Mouse (Mus musculus) neural tube, embryonic 11.5 days (tissue): ENCODE measurements around the gene Gm7030. TPM values are rescaled to one million over a fixed set of nuclear protein-coding genes. Genes with fewer than 3 reads are reported as not detected.
"Not testable (repeated sequence)": the region's sequence is repeated elsewhere in the genome, so short reads cannot be mapped to it uniquely, and the experiment has no call there.

Experiments used
- ATAC-seq: fragments of 200-750 bp; cut with Nextera tagmentation; 2 replicates; pipeline ENCODE4 v1.8.0; 2017; ENCODE audit warnings: moderate number of reproducible peaks, mild to moderate bottlenecking, moderate TSS enrichment, moderate library complexity; ENCODE audit not compliant: insufficient read depth, low FRiP score, low TSS enrichment
- DNase-seq: peaks from one replicate; pipeline ENCODE4 v3.0.0-alpha.2; 2015; ENCODE audit warnings: low spot score
- H3K27ac ChIP-seq: fragments of 300-500 bp; sonication (generic); 2 replicates; pipeline ENCODE4 v1.5.1; 2014; ENCODE audit warnings: low read depth, mild to moderate bottlenecking, low read length
- H3K27me3 ChIP-seq: fragments of 300-500 bp; sonication (generic); 2 replicates; pipeline ENCODE4 v1.6.1; 2014; ENCODE audit warnings: mild to moderate bottlenecking, low read length, mixed read lengths; ENCODE audit not compliant: control insufficient read depth, insufficient read depth
- H3K36me3 ChIP-seq: fragments of 300-500 bp; sonication (generic); 2 replicates; pipeline ENCODE4 v1.6.1; 2014; ENCODE audit warnings: mild to moderate bottlenecking, low read length, moderate library complexity, mixed read lengths; ENCODE audit not compliant: control insufficient read depth, insufficient read depth
- H3K4me1 ChIP-seq: fragments of 300-500 bp; sonication (generic); 2 replicates; pipeline ENCODE4 v1.6.1; 2014; ENCODE audit warnings: low read length, mixed read lengths; ENCODE audit not compliant: control insufficient read depth, insufficient read depth
- H3K4me2 ChIP-seq: fragments of 300-500 bp; sonication (generic); 2 replicates; pipeline ENCODE4 v1.6.1; 2014; ENCODE audit warnings: low read depth, mild to moderate bottlenecking, moderate library complexity
- H3K4me3 ChIP-seq: fragments of 300-500 bp; sonication (generic); 2 replicates; pipeline ENCODE4 v1.5.1; 2014; ENCODE audit warnings: low read depth, low read length
- H3K9ac ChIP-seq: fragments of 300-500 bp; sonication (generic); 2 replicates; pipeline ENCODE4 v1.6.1; 2014; ENCODE audit warnings: mild to moderate bottlenecking, low read length
- H3K9me3 ChIP-seq: fragments of 300-500 bp; sonication (generic); 2 replicates; pipeline ENCODE4 v1.6.1; 2016; ENCODE audit warnings: low read length; ENCODE audit not compliant: control insufficient read depth
- WGBS: fragments of 180-500 bp; shearing (Covaris S2); extraction: QIAGEN DNeasy Blood & Tissue Kit; methylation state at CpG from one replicate; pipeline ENCODE4 v1.1.7; 2014; 5-methylcytosine and 5-hydroxymethylcytosine counted together
- polyA plus RNA-seq: library from polyadenylated mRNA; unstranded; fragments of >200 nt; fragmentation: Nextera tagmentation; extraction: Ambion mirVana; gene quantifications from 2 replicates; pipeline ENCODE4 v1.2.1, GENCODE M21; 2014

The Gm7030 gene
- polyA plus RNA-seq, 1 experiment from 2014 or later = not detected

DNA sequence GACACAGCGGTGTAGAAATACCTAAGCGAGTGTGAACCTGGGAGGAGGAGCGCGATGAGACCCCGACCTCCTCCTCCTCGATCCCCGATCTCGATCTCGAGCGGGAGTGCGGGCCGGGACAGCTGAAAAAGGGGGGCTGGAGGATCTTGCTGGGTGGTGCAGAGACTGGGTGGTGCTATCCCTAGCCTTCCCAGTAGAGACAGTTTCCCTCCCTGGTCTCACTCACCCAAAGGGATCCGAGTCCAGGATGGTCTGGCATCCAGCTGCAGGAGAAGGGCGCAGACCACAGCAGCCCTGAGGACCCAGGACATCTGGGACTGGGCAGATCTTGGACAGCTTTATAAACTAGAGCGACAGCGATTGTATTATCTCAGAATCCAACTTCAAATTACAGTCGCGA, 8.4 kb downstream of the Gm7030 start:
- not testable (repeated sequence) for H3K4me1 ChIP-seq, DNase-seq, H3K27ac ChIP-seq, H3K4me3 ChIP-seq, H3K36me3 ChIP-seq, H3K9ac ChIP-seq, H3K9me3 ChIP-seq, H3K4me2 ChIP-seq, ATAC-seq
- 17% methylated on average over 18 of the region's 18 CpGs for WGBS
- peaks cover 10% of the 10 kb centered on the region; the same call in 1 of the 2 replicates for H3K27me3 ChIP-seq

DNA sequence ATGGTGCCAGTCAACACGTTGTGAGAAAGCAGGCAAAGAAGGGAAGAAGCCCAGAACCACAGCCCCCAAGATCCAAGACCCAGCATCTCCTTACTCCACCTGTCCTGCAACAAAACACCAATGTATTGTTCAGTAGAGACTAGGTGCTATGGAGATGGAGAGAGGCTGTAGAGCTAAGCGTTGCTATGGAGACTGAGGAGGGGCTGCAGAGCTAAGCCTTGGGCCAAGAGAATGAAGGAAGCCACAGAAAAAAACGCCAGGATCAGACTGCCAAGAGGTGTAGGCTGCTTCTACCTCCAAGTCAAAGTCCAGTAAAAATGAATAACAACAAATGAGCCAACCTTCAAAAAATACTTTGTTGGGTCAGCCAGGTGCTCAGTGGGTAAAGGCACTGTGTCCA, 12.7 kb downstream of the Gm7030 start:
- H3K4me3 ChIP-seq, H3K27ac ChIP-seq, H3K9ac ChIP-seq, DNase-seq, ATAC-seq, H3K9me3 ChIP-seq, H3K4me1 ChIP-seq, H3K27me3 ChIP-seq, H3K36me3 ChIP-seq, H3K4me2 ChIP-seq: not testable (repeated sequence)
- 25% methylated on average over 3 of the region's 3 CpGs for WGBS

DNA sequence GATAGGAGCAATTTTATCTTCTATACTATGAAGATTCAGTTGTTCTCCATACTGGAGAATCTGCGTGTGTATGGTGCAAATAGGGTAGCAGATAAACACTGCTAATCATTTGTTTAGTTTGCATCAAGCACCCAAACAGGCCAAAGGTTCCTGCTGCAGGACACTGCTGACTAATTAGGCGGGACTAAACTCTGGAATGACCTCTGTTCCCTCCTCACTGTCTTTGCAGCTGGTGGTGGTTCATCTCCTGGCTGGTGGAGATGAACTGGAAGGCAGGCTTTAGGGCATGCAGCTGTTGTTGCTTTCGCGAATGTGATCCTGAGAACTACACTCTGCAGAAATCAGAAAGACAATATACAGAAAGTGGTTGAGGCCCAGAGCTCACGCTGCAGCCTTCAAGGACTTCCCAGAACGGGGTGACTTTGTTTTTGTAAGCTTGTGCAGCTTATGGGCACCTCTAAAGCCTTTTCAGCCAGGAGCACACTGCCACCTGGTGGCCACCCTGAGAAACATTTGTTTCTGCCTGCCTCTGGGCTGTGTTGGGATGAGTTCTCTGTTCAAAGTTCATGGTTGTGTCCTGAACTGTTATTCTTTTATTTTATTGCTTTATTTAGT, 15.1 kb downstream of the Gm7030 start:
- not testable (repeated sequence) for H3K9ac ChIP-seq

DNA sequence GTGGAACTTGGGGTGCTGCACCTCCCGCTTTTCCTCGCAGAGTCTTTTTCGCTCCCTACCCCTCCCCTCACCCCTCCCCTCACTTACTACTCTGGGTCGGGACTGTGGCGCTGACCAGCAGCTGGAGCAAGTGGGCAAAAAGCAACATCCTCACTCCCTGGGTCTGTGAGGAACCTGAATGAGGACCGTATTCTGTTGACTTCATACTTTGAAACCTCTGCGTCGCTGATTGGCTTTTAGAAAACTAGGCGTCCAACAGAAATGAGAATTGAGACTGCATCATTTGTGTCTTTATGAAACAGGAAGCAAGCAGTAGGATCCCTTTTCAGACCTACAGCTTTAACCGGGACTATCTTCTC, 17.7 kb downstream of the Gm7030 start:
- Histone ChIP-seq H3K4me3 (peak overlapping the region; percentile 30), H3K9ac (peak overlapping the region; percentile 35; the same call in 1 of the 2 replicates), H3K4me2 (peak overlapping the region; percentile 40)
- peak; percentile 16 for DNase-seq
- H3K4me1 ChIP-seq, H3K27me3 ChIP-seq, H3K9me3 ChIP-seq, H3K36me3 ChIP-seq, H3K27ac ChIP-seq, ATAC-seq: not testable (repeated sequence)
- 2% methylated on average over 10 of the region's 10 CpGs for WGBS

More for the DNA sequence above, 15.1 kb downstream of the Gm7030 start:
- not testable (repeated sequence) for H3K27me3 ChIP-seq, H3K4me2 ChIP-seq, H3K4me3 ChIP-seq, H3K27ac ChIP-seq, H3K36me3 ChIP-seq, H3K9me3 ChIP-seq, H3K4me1 ChIP-seq
- ATAC-seq = 0 out of 2 replicates have a peak, but pooled peaks have one; percentile 55
- peak; percentile 57 for DNase-seq
- 18% methylated on average over 6 of the region's 6 CpGs for WGBS

DNA sequence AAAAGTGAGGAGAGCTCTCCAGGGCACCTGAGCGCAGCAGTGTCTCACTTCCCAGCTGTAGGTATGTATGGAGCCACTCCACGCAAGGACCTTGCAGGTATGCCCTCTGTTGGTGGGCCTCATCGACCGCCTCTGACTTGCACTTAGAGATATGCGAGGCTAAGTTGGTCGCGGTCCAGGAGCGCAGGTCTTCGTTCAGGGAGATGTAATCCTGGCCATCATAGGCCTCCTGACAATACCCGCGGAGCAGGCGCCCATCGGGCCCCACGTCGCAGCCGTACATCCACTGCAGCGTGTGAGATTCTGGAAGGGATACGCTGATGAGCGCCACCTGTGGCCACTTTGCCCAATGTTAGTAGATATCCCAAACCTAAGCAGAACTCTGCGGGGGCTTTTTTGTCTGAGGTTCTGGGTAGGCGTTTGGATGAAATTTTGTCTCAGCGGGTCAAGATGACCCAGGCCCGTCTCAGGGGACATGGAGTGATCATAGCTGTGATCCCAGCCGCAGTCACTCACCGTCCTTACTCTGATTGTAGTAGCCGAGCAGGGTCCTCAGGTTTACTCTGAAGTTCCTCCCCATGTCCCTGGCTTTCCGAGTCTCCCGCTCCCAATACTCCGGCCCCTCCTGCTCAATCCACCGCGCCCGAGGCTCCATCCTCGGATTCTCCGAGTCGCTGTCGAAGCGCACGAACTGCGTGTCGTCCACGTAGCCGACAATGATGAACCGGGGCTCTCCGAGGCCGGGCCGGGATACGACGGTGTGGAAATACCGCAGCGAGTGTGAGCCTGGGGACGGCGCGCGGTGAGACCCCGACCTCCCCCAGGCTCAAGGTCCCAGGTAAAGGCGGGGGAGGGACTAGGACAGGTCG, 18.4 kb downstream of the Gm7030 start:
- 1% methylated on average over 57 of the region's 57 CpGs for WGBS
- H3K9ac ChIP-seq = peak overlapping the region; percentile 35; the same call in 1 of the 2 replicates
- H3K4me1 ChIP-seq, H3K27me3 ChIP-seq, H3K27ac ChIP-seq, H3K9me3 ChIP-seq, H3K36me3 ChIP-seq: not testable (repeated sequence)
- peak overlapping the region; percentile 30 for H3K4me3 ChIP-seq
- peak overlapping the region; percentile 40 for H3K4me2 ChIP-seq
- ATAC-seq = 0 out of 2 replicates have a peak, but pooled peaks have one; percentile 65
- DNase-seq = peak; percentile 45

DNA sequence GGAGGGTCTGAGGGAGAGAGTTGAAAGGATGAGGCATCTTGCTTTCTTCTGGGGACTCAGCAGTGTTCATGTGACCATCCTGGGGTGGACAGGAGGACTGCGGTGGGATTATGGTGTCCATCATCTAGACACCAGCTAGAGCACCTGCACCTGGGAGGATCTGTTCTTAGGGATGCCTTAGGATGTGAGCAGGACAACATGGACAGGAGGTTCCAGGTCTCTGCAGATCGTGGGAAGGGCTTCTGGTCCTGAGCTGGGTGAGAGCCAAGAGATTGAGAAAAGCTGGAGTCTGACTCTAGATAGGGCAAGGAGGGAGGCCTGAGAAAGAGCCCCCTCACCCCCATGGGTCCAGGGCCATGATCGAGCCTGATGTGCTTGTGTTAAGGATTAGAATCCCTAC, 19.1 kb downstream of the Gm7030 start:
- H3K9ac ChIP-seq, H3K27ac ChIP-seq, H3K27me3 ChIP-seq, ATAC-seq, H3K36me3 ChIP-seq, DNase-seq, H3K4me2 ChIP-seq, H3K4me1 ChIP-seq, H3K9me3 ChIP-seq, H3K4me3 ChIP-seq: not testable (repeated sequence)
- 48% methylated on average over 3 of the region's 3 CpGs for WGBS

DNA sequence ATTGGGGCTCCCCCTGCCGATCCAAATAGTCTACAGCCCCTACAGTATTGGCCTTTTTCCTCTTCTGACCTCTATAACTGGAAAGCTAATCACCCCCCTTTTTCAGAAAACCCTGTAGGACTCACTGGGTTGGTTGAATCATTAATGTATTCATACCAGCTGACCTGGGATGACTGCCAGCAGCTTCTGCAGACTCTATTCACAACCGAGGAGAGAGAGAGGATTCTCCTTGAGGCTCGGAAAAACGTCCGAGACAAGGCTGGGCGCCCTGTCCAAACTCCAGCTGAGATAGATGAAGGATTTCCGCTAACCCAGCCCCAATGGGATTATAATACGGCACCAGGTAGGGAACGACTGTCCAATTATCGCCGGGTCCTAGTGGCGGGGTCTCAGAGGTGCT, 27.1 kb downstream of the Gm7030 start:
- not testable (repeated sequence) for H3K36me3 ChIP-seq, H3K4me3 ChIP-seq, H3K9ac ChIP-seq, H3K27me3 ChIP-seq, H3K27ac ChIP-seq, H3K4me1 ChIP-seq, ATAC-seq, H3K9me3 ChIP-seq, H3K4me2 ChIP-seq, DNase-seq
- WGBS = 93% methylated on average over 11 of the region's 12 CpGs

DNA sequence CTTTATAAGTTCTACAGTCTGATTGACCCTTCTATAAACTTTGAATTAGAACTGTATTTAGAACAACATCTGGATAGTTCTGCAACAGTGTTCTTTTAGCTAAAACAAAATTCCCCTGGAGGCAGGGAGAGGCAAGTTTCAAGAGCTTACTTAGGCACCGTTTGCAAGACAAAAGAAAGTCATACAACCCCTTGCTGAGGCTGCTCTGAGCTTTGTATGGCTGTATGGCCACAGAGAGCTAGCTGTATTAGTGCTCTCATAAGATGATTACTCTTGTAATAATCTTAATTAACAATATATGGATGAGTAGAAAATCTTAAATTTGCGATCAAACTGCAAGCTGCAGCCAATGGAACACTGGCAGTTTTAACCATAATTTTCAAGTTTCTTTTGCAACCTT, 29.6 kb downstream of the Gm7030 start:
- not testable (repeated sequence) for H3K9ac ChIP-seq, H3K27ac ChIP-seq, ATAC-seq, H3K4me3 ChIP-seq, H3K9me3 ChIP-seq, H3K4me2 ChIP-seq, H3K4me1 ChIP-seq, H3K27me3 ChIP-seq, H3K36me3 ChIP-seq, DNase-seq
- WGBS = 57% methylated on average over 2 of the region's 2 CpGs

DNA sequence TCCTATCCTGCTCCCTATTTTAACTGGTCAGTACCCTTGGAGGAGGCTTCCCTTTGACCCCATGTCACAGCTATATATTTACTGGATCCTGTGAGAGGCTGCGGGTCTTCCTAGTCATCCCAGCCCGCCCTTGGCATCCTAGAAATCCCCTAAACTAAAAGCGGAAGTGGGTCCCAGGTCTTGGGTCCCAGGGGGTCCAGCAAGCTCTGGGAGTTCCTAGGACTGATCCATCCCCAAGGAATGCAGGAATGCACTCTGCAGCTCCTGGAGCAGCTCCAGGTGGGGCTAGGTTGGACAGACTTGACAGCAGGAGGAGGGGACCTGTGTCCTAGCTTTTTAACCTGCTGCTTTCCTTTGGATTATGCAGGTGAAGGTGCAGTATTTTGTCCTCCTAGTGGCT, 35.3 kb downstream of the Gm7030 start:
- ATAC-seq (no peak), DNase-seq (no peak)
- H3K4me2 ChIP-seq = no peak overlapping the region
- H3K4me1 ChIP-seq = no peaks in the 10 kb centered on the region
- no peak overlapping the region for H3K27ac ChIP-seq
- WGBS = 26% methylated on average over 3 of the region's 3 CpGs
- H3K9me3 ChIP-seq = no peaks in the 10 kb centered on the region
- H3K36me3 ChIP-seq = no peaks in the 10 kb centered on the region
- H3K9ac ChIP-seq = no peak overlapping the region
- H3K4me3 ChIP-seq = no peak overlapping the region
- H3K27me3 ChIP-seq = no peaks in the 10 kb centered on the region
